Mouse (Mus musculus) ovary, postnatal 14 days (tissue): Measurements from ENCODE around the gene Tmtc2.

Source experiments
- DNase-seq: peaks from one replicate; pipeline ENCODE4 v3.0.0; 2022; ENCODE audit warnings: low spot score

Tmtc2 gene

GRCm38 (mm10) chr10:105495248-105495647, 79.0 kb downstream of the Tmtc2 start:
- no peak for DNase-seq

GRCm38 (mm10) chr10:105492485-105492884, 81.8 kb downstream of the Tmtc2 start:
- DNase-seq, result no peak

DNA sequence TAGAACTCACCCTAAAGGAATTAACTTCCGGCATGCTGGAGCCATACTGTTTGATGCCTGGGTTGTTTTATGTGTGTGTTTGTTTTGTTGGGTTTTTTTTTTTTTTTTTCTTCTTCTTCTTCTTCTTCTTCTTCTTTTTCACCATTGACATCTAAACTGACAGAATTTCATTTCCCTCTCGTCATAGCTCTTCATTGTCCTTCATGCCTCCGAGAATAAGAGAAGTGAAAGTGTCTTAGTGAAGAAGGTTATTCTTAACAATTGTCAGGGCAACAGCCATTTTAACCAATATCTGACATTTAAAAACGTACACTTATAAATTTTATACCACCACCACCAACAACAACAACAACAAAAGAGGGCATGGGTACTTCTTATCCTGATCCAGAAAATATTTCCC, 83.5 kb downstream of the Tmtc2 start:
- DNase-seq, result no peak

GRCm38 (mm10) chr10:105489970-105490735, 84.1 kb downstream of the Tmtc2 start:
- DNase-seq, result no peak

- no peak for DNase-seq
Observed at GRCm38 (mm10) chr10:105486977-105487376, 87.3 kb downstream of the Tmtc2 start.

DNA sequence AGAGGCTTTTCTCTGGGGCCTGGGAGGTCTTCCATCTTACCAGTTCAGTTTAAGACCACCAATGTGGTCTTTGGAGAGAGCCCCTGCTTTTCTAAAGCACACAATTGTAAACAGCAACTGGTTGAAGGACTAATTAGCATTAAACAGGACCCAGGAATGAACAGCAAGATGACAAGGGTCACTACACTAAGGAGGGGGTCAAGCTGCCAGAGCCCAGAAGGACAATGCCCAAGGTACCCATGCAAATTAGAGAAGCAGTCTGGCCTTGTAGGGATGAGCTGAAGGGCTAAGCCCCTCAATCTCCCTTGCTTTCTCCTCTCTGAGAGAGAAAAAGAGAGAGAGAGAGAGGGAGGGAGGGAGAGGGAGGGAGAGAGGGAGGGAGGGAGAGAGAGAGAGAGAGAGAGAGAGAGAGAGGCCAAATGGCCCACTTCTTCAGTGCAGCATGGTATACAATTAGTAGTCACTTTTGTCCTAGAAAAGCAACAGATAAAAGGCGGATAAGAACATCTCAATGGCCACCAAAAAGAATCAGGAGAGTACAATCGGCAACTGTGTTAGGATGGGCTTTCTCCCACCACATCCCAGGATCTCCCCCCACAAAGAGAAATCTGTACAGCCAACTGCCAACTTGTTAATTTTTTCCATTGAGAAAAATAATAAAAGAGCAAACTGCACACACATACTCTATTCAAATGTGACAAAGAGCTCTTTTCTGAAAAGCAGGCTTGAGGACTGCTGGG, 89.7 kb downstream of the Tmtc2 start:
- no peak for DNase-seq

- no peak for DNase-seq
Observed at GRCm38 (mm10) chr10:105479771-105480170, 94.5 kb downstream of the Tmtc2 start.

- DNase-seq, result no peak
Observed at GRCm38 (mm10) chr10:105477623-105478238, 96.5 kb downstream of the Tmtc2 start.

- DNase-seq, result no peak
Observed at GRCm38 (mm10) chr10:105474162-105474830, 100.0 kb downstream of the Tmtc2 start.

GRCm38 (mm10) chr10:105464378-105464777, 109.9 kb downstream of the Tmtc2 start:
- DNase-seq, result no peak

DNA sequence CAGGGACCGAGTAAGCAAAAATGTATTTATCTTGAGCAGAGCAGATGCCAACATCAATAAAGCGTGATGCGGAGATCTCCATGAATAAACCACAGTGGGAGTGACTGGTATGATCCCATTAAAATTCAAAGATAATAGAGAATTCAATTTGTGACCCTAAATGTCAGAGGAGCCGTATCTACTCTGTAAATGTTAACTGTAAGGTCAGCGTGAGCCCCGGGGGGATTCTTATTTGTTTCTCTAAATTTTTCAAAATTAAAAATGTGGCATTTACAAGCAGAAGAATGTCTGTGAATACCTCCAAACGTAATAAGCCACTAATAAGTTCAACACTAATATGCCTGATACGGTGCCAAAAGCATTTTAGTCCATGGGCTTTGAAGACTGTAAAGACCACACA, 120.8 kb downstream of the Tmtc2 start:
- DNase-seq, result no peak

DNA sequence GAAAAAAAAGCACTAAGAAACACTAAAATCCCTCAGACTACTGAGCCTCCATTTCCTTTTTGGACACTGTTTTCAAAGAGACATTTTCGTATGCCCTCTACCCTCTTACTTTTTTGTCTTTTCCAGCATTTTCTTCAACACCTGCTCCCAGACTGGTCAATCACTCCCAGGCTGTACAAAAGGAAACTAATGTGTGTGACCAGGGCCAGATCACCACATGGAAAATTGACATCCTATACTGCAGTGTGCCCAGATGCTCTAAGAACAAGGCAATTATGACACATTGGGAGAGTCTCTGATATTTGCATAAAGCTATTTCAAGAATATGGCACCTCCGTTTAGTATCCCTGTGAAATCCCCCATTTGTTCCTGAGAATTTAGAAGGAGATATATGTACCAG, 127.1 kb downstream of the Tmtc2 start:
- DNase-seq, result no peak

GRCm38 (mm10) chr10:105444309-105444708, 129.9 kb downstream of the Tmtc2 start:
- no peak for DNase-seq

DNA sequence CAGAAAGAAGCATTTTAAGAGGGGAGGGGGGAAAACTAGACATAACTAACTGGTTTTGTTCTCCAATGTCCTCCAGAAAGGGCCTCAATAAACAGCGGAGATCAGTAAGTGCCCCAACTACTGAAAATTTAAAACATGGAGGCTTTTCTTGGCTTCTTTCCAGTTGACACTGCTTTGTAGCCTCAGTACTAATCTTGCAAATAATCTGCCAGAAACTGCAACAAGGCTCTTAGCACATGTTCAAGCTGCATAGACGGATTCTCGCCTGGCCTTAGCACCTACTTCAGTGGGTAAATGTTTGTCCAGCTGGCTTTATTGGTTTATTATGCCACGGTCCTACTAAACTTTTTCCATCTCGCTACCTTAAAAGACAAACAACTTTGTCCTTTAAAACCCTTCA, 139.4 kb downstream of the Tmtc2 start:
- DNase-seq, result no peak

GRCm38 (mm10) chr10:105430885-105431284, 143.4 kb downstream of the Tmtc2 start:
- DNase-seq, result no peak

- DNase-seq, result no peak
Observed at GRCm38 (mm10) chr10:105430232-105430631, 144.0 kb downstream of the Tmtc2 start.

DNA sequence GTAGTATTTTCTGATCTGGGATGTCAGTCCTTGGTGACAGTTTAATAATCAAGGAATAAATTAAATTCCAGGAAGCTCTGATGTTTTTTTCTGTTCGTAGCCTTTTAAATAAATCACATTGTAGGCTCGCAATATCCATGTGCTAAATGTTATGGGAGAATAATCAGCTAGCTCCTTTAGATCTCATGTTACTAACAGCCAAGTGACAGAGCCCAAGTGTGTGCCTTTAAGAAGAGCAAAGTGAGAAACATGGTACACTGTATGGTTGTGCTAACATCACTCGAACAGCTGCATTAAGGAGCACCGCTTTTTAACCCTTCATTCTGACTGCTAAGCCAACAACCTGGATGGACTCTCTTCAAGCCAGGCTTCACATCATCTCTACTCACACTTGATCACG, 146.2 kb downstream of the Tmtc2 start:
- no peak for DNase-seq

- DNase-seq, result no peak
Observed at GRCm38 (mm10) chr10:105427625-105428024, 146.6 kb downstream of the Tmtc2 start.

DNA sequence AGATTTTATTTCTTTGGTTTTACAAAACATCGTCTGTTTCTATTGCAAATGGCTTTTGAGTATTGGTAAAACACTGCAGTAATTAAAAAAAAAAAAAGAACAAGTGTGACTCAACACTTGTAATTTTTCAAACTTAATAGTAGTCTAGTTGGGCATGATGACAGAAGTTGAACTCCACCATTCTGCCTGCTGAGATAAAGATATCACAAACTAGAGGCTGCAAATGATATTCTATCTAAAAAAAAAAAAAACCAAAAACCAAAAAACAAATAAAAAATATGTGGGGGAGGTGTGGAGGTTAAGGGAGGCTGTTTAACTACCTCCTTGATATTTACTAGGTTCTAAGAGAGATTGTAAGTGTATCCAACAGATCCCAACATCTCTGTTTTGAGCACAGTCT, 149.2 kb downstream of the Tmtc2 start:
- DNase-seq, result no peak

GRCm38 (mm10) chr10:105423187-105423586, 151.1 kb downstream of the Tmtc2 start:
- no peak for DNase-seq

- DNase-seq, result no peak
Observed at GRCm38 (mm10) chr10:105417845-105418383, 156.3 kb downstream of the Tmtc2 start.

DNA sequence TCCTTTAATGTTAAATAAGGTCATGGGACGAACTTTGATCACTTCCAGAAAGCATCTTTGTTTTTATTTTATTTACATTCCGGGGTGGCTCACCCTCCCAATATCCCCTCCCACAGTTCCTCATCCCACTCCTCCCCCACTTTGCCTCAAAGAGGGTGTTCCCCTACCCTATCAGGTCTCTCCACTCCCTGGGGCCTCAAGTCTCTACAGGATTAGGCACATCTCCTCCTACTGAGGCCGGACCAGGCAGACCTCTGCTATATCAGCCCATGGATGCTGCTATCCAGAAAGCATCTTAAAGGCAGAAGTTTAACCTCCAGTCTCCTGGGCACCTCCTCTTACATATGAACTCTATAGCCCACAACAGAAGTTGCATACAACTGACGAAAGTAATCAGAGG, 157.7 kb downstream of the Tmtc2 start:
- DNase-seq, result no peak
